Mouse (Mus musculus) layer of hippocampus, postnatal 10 days (tissue): Measurements from ENCODE around the gene Olfr944. TPM values are rescaled to one million over a fixed set of nuclear protein-coding genes. Genes with fewer than 3 reads are reported as not detected.

Source experiments
- DNase-seq, 2 experiments: peaks; one replicate each; pipeline ENCODE4 v3.0.0; 2021; ENCODE audit warnings: low spot score in 2 of 2
- long read RNA-seq: library from polyadenylated mRNA; stranded (forward); transcript quantifications from one replicate; pipeline ENCODE4 v2.0.0, GENCODE M21; 2023
- total RNA-seq, 2 experiments: library from RNA; stranded (reverse); gene quantifications; 2 replicates each; pipeline ENCODE4 v1.2.3; 2021

Olfr944 gene
- not detected for total RNA-seq
- long read RNA-seq: 0 reads

GRCm38 (mm10) chr9:39201620-39202019, at the start of gene Olfr944:
Gene Olfr944, plus strand, starts transcription at chr9:39201920.
- no peak for DNase-seq

DNA sequence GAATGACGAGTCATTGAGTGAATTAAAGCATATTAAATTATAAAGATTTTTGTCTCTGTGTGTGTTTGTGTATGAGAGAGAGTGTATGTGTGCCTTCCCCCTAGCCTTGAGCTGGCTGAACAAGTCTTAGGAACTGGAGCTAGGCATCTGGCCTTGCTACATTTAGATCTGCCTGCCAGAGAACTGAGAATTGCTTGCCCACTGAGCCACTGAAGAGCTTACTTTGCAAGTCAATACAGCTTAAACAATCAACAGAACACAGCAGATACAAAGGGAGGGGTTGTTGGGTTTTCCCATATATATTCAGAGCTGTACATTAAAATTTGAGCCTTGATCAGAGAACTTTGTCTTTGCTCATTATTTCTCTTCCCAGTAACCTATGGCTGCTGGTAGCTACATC, 49.3 kb upstream of the Olfr944 start:
- DNase-seq: no peak

DNA sequence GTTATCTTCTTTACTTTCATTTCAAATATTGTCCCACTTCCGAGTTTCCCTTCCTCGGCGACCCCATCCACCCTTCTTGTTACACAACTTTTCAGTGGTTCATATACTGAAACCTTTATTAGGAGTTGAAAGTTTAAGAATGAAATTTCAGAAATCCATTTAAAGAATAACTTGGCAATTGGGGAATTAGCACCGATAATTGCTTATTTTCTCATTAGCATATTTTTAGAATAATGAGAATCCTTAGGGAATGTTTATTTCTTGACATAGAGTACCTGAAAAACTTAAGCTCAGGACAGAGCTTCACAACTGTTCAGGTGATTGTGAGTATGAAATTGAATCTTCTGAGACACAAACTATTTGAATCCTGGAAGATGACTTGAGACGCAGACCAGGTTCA, 35.7 kb upstream of the Olfr944 start, which contains the start of gene Olfr943:
Olfr943 (plus strand) TSS at position 301 of the 400 bp plus-strand sequence.
- DNase-seq: no peak

DNA sequence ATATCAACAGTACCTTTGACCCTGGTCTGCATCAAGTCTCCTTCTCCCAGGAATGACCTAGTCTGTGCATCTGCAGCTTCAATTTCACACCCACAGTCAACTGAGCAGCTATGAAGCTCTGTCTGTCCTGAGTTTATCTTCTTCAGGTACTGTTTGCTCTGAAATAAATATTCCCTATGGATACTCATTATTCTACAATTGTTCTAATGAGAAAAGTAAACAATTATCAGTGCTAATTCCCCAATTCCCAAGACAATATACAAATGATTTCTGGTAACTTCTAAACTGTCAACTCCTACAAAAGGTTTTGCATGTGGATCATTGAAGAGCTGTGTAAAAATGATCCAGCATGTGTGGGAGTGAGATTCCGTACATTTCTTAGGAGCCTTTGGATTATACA, 48.2 kb downstream of the Olfr944 start, which contains the start of gene Olfr1537:
Olfr1537 (minus strand) TSS at position 101 of the 400 bp plus-strand sequence.
- no peak for DNase-seq

Other genes with a start within 250 kb of the Olfr944 start
- gene Olfr933, start 229.6 kb upstream of the Olfr944 start, total RNA-seq: not detected
- gene Olfr934, start 213.6 kb upstream of the Olfr944 start, total RNA-seq: not detected
- gene Olfr935, start 202.2 kb upstream of the Olfr944 start, total RNA-seq: not detected
- gene Olfr146, start 178.5 kb upstream of the Olfr944 start, total RNA-seq: not detected
- gene Olfr937, start 137.0 kb upstream of the Olfr944 start, total RNA-seq: not detected
- not detected for gene Olfr938, start 123.0 kb upstream of the Olfr944 start, total RNA-seq
- not detected for gene Olfr27, start 73.8 kb upstream of the Olfr944 start, total RNA-seq
- not detected for gene Olfr943, start 35.6 kb upstream of the Olfr944 start, total RNA-seq
- not detected for gene Olfr1537, start 48.1 kb downstream of the Olfr944 start, total RNA-seq
- not detected for gene Olfr945, start 74.9 kb downstream of the Olfr944 start, total RNA-seq
- not detected for gene Olfr948, start 124.1 kb downstream of the Olfr944 start, total RNA-seq
- not detected for gene Olfr951, start 185.5 kb downstream of the Olfr944 start, total RNA-seq
- not detected for gene Olfr952, start 225.2 kb downstream of the Olfr944 start, total RNA-seq